Mouse (Mus musculus) gastrocnemius, postnatal 14 days (tissue): ENCODE results near the gene Fads6. TPM values are rescaled to one million over a fixed set of nuclear protein-coding genes. Genes with fewer than 3 reads are reported as not detected.

Experiments used
- DNase-seq: peaks from one replicate; pipeline ENCODE4 v3.0.0; 2021; ENCODE audit warnings: mixed read lengths
- intact Hi-C: fragments of 180-260 bp; cut with DNase I; formaldehyde crosslinking; loops from one replicate; pipeline ENCODE4 v1.15.1; 2025; ENCODE audit warnings: low total_unique reads
- total RNA-seq, 2 experiments: library from RNA; stranded (reverse); gene quantifications; 2 replicates each; pipeline ENCODE4 v1.2.3; 2021

The Fads6 gene
- total RNA-seq, 2 experiments from 2014 or later, result 1.6 to 1.7 TPM

- intact Hi-C loops, result no loop called here
- no peak for DNase-seq
These were observed 31.6 kb downstream of the Fads6 start for GRCm38 (mm10) chr11:115265771-115266399.

- intact Hi-C loops, result no loop called here
These were observed 32.4 kb downstream of the Fads6 start for GRCm38 (mm10) chr11:115264862-115265668.

GRCm38 (mm10) chr11:115264136-115264861 lies 33.2 kb downstream of the Fads6 start:
- intact Hi-C loops, result no loop called here
- DNase-seq, result no peak

More at GRCm38 (mm10) chr11:115264862-115265668, 32.4 kb downstream of the Fads6 start:
- no peak for DNase-seq

GRCm38 (mm10) chr11:115262954-115263353 lies 34.5 kb downstream of the Fads6 start:
- no peak for DNase-seq
- intact Hi-C loops, result no loop called here

- no peak for DNase-seq
- intact Hi-C loops, result no loop called here
These were observed 38.3 kb downstream of the Fads6 start for GRCm38 (mm10) chr11:115259134-115259533.

- intact Hi-C loops, result no loop called here
- no peak for DNase-seq
These were observed 39.5 kb downstream of the Fads6 start for GRCm38 (mm10) chr11:115257775-115258510.

DNA sequence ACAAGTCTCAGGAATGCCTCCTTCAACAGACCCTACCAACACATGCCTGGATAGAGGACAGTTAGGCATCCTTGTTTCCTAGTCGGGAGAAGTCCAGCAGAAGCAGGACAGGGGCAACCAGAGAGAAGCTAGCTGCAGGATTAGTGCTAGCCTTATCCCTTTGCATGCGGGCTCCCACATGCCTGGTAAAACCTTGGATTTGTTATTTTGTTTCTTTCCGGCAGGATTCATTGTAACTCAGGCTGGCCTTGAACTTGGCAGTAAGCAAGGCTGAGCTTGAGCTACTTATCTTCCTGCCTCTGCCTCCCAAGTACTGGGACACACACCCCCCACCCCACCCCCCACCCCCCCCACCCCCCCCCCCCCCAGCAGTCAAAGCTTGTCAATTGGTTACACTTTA lies 46.2 kb downstream of the Fads6 start:
- DNase-seq, result no peak
- intact Hi-C loops, result no loop called here

- DNase-seq, result no peak
- intact Hi-C loops, result no loop called here
These were observed 46.9 kb downstream of the Fads6 start for GRCm38 (mm10) chr11:115250405-115251090.

- no peak for DNase-seq
- intact Hi-C loops, result no loop called here
These were observed 47.6 kb downstream of the Fads6 start for GRCm38 (mm10) chr11:115249721-115250404.

GRCm38 (mm10) chr11:115247945-115248344 lies 49.5 kb downstream of the Fads6 start:
- intact Hi-C loops, result no loop called here
- no peak for DNase-seq

DNA sequence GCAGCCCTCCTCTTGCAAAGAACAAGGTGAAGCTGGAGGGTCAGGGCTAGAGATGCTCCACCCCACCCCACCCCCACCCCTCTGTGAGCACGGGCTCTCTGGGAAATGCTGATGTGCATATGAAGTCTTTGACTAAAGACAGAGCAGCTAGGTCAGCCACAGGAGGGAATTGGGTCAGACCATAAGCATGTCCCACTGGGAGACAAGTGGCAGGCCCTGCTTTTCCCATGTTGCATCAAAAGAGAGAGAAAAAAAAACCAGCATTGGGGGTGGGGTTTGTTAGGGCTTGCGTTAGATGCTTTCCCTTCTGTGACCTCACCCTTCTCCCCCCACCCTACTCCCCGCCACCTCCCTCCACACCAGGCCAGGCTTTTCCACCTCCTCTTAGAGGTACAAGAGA lies 50.2 kb downstream of the Fads6 start:
- intact Hi-C loops, result no loop called here
- DNase-seq, result no peak

DNA sequence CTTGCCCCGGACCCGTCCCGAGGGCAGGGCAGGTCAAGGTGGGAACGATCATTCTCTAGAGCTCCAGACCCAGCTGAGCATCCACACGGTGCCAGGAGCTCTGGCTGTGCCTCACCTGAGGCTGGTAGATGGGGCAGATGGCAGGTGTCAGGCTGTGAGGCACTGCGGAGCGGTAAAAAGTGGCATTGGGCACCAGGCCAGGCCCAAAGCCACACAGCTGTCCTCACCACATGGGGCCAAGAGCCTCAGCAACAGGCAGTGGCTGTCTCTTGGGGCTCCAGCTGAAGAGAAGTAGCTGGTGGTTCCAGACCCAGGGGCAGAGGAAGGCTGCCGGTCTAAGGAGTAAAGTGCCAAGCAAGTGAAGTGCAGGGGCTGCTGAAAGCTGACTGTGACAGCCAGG lies 51.1 kb downstream of the Fads6 start:
- intact Hi-C loops, result no loop called here
- peak; percentile 38 for DNase-seq

- DNase-seq, result no peak
- intact Hi-C loops, result no loop called here
These were observed 52.6 kb downstream of the Fads6 start for GRCm38 (mm10) chr11:115244840-115245239.

DNA sequence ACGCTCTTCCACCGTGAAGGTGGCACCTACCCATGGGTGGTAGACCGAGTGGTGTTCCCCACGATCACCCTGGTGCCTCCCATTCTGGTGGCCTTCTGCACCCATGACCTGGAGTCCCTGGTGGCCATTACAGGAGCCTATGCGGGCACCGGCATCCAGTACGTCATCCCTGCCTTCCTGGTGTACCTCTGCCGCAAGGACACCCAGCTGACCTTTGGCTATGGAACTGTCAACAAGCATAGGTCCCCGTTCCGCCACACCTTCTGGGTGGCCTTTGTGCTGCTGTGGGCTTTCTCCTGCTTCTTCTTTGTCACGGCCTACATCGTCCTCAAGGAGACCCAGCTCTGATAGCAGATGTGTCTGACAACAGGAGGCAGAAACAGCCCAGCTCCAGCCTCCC lies 53.7 kb downstream of the Fads6 start:
- intact Hi-C loops, result no loop called here

GRCm38 (mm10) chr11:115242746-115243145 lies 54.7 kb downstream of the Fads6 start:
- intact Hi-C loops, result no loop called here
- DNase-seq, result no peak

More for the DNA sequence above, 53.7 kb downstream of the Fads6 start:
- no peak for DNase-seq

GRCm38 (mm10) chr11:115241402-115241801 lies 56.1 kb downstream of the Fads6 start:
- peak; percentile 82 for DNase-seq
- intact Hi-C loops, result no loop called here

DNA sequence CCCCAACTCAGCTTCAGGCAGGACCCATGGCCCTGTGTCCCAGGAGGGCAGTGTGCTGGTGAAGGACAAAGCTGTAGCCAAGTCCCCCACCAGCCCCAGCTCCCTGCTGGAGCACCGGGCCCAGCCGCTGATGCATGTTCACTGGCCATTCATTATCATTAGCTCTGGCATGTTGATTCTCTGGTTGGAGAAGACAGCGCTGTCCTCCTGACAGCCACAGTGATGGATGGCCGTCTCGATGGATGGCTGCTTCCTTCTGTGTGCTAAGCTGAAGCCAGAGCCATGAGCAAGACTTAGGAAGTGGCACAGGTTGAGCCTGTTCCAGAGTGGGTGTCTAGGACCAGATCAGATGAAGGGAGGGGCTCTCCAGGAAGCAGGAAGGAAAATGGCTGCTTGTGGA lies 60.9 kb downstream of the Fads6 start:
- DNase-seq, result no peak
- intact Hi-C loops, result no loop called here

- intact Hi-C loops, result no loop called here
- no peak for DNase-seq
These were observed 63.0 kb downstream of the Fads6 start for GRCm38 (mm10) chr11:115234320-115235044.
